Mouse (Mus musculus) frontal cortex, adult (tissue): Measurements from ENCODE around the gene Lsm2.
"Not testable (repeated sequence)": the region's sequence is repeated elsewhere in the genome, so short reads cannot be mapped to it uniquely, and the experiment has no call there.

Experiments
- ATAC-seq: cut with Nextera tagmentation; 2 replicates; pipeline ENCODE4 v1.9.2; 2017; ENCODE audit warnings: mild to moderate bottlenecking, moderate library complexity, mixed read lengths; ENCODE audit not compliant: low TSS enrichment

Lsm2 gene

DNA sequence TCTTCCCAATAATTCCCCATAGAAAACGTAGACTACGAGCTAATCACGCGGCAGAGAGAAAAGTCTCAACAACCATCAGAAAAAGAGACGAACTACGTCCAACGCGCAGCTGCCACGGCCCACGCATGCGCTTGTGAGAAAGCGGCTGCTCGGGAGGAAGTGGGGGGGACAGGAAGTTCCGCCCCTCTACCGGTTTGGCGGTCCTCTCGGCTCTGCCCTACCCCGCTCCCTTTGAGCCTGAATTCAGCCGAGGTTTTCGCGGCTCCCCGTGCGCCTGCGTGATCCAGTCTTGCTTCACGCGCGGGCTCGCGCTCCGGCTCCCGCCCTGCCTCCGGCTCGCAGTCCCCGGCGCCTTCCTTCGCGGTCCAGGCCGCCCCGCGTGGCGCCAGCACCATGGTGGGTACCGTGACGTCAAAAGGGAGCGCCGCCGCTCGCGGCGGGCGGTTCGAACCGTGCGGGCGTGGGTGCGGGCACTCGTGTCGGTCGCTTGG is at the start of gene Lsm2:
Lsm2 (plus strand) TSS at position 173 of the 491 bp plus-strand sequence.
- ATAC-seq, result peak; percentile 92

- ATAC-seq, result no peak
These were observed 49.4 kb upstream of the Lsm2 start for GRCm38 (mm10) chr17:34932287-34932686.

GRCm38 (mm10) chr17:34934031-34934430 is 47.6 kb upstream of the Lsm2 start:
- no peak for ATAC-seq

- ATAC-seq, result no peak
These were observed 46.8 kb upstream of the Lsm2 start for GRCm38 (mm10) chr17:34934830-34935229.

DNA sequence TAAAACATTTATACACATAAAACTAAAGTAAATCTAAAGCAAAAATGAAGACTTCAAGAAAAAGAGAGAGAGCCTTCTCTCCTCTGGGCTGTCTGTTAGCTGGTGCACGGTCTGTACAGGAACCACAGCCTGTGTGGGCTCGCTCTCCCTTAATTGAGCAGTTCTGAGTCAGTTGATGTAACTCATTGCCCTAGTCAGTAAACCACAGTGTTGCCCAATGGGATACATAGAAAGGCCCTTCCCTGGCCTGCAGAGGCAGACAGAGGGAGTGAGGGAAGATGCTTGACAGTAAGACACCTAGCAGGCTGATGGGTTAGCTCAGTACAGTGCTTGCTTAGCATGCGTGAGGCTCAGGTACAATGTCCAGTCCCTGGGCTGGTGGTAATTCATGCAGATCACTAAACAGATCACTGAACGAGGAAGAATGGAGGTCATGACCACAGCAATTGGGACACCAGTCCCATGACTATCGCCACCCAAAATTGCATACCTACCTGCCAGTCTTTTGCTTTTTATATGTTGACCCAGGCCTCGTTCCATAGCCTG is 43.6 kb upstream of the Lsm2 start:
- no peak for ATAC-seq

DNA sequence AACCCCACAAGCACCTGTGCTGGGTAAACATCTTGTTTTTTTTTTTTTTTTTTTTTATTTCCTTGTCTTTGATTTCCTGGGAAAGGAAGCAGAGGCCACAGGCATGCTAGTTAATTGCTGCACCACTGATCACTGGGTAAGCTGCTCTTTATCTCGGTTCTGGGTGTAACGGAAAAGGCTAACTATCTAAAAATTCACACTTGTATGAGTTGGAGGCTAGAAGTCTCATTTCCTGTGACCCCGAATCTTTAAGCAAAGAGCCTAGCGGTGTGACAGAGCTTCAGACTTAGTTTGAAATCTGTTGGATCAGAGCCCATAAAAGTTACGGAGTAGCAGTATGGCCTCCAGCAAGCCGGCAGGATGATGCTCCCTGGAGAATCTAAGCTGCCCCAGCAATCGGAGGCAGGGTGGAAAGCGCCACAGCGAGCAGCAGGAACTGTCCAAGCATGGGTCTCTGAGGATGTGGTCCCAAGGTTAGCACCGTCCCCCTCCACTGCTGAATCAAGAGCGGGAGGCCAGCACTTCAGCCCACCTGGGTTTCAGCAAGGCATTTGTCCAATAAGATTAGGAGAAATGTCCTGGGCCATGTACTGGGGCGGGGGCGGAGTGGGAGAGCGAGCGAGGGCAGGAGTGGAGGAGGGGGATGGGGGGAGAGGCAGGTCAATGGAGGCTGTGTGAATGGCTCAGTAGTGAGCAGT is 40.2 kb upstream of the Lsm2 start:
- ATAC-seq, result no peak

- ATAC-seq, result no peak
These were observed 38.4 kb upstream of the Lsm2 start for GRCm38 (mm10) chr17:34943128-34943815.

- ATAC-seq, result no peak
These were observed 37.3 kb upstream of the Lsm2 start for GRCm38 (mm10) chr17:34944362-34944761.

GRCm38 (mm10) chr17:34946486-34947140 is 35.0 kb upstream of the Lsm2 start:
- no peak for ATAC-seq

DNA sequence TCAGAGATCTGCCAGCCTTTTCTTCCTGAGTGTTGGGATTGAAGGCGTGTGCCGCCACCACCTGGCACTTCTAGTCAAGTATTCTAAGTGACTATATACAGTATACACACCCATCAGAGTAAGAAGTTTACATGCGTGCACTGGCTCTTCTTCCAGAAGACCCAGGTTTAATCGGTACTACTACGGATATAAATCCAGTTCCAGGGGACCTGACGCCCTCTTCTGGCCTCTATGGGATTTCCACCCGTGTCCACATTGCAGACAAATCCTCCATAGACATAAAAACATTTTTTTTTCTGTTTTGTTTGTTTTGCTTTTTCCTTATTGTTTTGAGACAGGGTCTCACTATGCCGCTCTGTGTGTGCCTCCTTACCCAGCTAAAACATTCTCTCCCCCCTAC is 34.1 kb upstream of the Lsm2 start:
- no peak for ATAC-seq

- ATAC-seq, result not testable (repeated sequence)
These were observed 32.7 kb upstream of the Lsm2 start for GRCm38 (mm10) chr17:34948721-34949552.

- no peak for ATAC-seq
These were observed 32.1 kb upstream of the Lsm2 start for GRCm38 (mm10) chr17:34949553-34949969.

GRCm38 (mm10) chr17:34950514-34951455 is 30.9 kb upstream of the Lsm2 start:
- no peak for ATAC-seq

- peak; percentile 66 for ATAC-seq
These were observed 29.9 kb upstream of the Lsm2 start for GRCm38 (mm10) chr17:34951636-34952377.

GRCm38 (mm10) chr17:34952378-34953040 is 29.2 kb upstream of the Lsm2 start:
- peak; percentile 68 for ATAC-seq

GRCm38 (mm10) chr17:34953258-34953657 is 28.4 kb upstream of the Lsm2 start:
- no peak for ATAC-seq

- ATAC-seq, result no peak
These were observed 27.8 kb upstream of the Lsm2 start for GRCm38 (mm10) chr17:34953904-34954303.

GRCm38 (mm10) chr17:34954831-34955230 is 26.8 kb upstream of the Lsm2 start:
- no peak for ATAC-seq

DNA sequence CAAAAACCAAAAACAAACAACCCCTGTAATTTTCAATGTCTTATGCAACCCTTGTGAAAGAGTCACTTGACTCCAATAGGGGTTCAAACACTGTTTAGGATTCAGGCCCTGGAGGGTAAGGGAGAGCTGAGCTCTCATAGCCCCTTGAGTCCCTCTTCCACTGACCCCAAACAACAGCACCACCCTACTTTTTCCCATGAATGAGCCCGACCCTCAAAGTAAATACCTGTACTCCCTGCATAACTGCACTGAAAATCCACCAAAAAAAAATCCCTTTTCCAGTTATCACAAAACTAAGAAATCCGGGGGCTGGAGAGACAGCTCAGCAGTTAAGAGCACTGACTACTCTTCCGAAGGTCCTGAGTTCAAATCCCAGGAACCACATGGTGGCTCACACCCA is 25.8 kb upstream of the Lsm2 start:
- no peak for ATAC-seq
